Mouse (Mus musculus) monocyte, adult 59 days (primary cell): ENCODE data around the gene Csrp1. TPM values are rescaled to one million over a fixed set of nuclear protein-coding genes. Genes with fewer than 3 reads are reported as not detected.

ENCODE experiments used
- total RNA-seq, 2 experiments: library from RNA; stranded (reverse); gene quantifications; one replicate each; pipeline ENCODE4 v1.2.4; 2023

Csrp1 gene
- total RNA-seq, result 10 to 100 TPM; 60.4 to 67.7 TPM

GRCm38 (mm10) chr1:135719983-135720382, at the start of gene Csrp1:
Csrp1 (plus strand) TSS chr1:135720061.

GRCm38 (mm10) chr1:135765645-135766591, 46.1 kb downstream of the Csrp1 start, which contains the start of gene Phlda3:
Phlda3 (plus strand) TSS chr1:135766119.

GRCm38 (mm10) chr1:135778780-135779535, 59.1 kb downstream of the Csrp1 start, which contains the start of gene Tnni1:
Tnni1 (plus strand) TSS chr1:135779434.

Other genes with a start within 250 kb of the Csrp1 start
- gene Nav1, start 112.8 kb upstream of the Csrp1 start, total RNA-seq, result 100 to 1,000 TPM; 172 to 193 TPM
- 1 to 10 TPM; 1.3 to 2.4 TPM for gene Phlda3, start 46.1 kb downstream of the Csrp1 start, total RNA-seq
- not detected for gene Tnni1, start 59.4 kb downstream of the Csrp1 start, total RNA-seq
- 1 to 10 TPM in 1 of 2 experiments, under 1 TPM in 1; 0.55 to 1.4 TPM for gene Lad1, start 98.5 kb downstream of the Csrp1 start, total RNA-seq
- gene Tnnt2, start 116.3 kb downstream of the Csrp1 start, total RNA-seq, result under 1 TPM in 1 of 2 experiments, not detected in 1; 0.16 TPM
- gene Pkp1, start 199.1 kb downstream of the Csrp1 start, total RNA-seq, result not detected